Mouse (Mus musculus) frontal cortex, postnatal 25 days (tissue): Measurements from ENCODE around the gene Cald1.
A peak's percentile ranks its signal among the peaks of the same experiment; 100 is the strongest.

ENCODE experiments used
- DNase-seq, 2 experiments: peaks; one replicate each; pipeline ENCODE4 v3.0.0; 2022; ENCODE audit warnings: low spot score in 2 of 2

The Cald1 gene

DNA sequence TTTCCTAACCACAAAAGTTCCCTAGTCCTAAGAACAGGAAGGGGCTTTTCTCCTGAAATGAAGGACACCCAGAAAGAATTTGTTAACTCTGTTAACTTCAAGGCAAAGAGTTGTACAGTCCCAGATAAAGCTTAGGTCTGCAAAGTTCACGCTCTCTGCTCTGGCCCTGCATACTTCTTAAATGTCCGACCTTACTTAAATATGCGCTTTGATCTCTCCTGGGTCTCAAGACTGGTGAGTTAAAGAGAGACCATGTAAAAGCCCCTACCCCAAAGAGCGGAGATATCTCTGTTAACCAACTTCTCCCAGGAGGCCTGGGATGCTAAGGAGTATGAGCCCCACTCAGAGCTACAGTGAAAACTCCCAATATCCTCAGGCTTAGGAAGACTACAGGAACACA is 119.4 kb downstream of the Cald1 start:
- no peak for DNase-seq

DNA sequence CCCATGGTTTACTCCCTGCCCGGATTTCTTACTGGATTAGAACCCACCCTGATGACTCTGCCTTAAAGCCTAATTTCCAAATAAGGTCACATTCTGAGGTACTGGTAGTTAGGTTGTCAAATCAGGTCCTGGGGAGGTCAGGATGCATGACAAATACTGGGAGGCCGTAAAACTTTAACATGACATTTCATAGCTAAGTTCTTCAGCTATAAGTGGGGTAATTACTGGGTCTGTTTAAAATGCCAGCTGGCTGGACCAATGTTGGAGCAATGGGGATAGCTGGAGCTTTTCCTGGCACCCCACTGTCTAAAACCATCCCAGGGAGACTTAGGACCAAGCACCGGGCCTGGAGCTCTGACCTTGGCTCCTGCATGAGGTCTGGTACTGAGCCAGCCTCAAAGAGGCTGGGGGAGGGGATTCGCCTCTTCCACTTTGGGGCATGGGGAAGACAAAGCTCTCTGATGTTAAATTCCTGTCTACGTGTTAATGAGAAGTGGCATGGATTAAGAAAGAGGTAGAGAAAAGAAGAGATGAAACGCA is 120.9 kb downstream of the Cald1 start:
- no peak for DNase-seq

DNA sequence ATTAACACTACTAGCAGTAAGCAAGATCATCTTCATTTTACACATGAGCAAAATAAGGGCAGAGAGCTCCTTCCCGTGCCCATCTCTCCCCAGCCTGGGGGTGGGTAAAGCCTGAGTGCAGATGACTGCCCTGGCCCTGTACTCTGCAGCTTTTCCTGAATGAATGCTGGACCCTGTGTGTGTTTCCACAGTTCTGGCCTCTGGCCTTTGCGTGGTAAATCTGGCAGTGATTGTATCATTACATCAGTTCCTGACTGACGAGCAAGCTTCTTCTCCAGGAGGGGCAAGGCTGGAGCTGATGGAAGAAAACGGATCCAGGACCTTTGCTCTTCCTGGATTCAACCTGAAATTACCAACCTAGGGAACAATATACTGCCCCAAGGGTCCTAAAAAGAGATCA is 122.1 kb downstream of the Cald1 start:
- no peak for DNase-seq

DNA sequence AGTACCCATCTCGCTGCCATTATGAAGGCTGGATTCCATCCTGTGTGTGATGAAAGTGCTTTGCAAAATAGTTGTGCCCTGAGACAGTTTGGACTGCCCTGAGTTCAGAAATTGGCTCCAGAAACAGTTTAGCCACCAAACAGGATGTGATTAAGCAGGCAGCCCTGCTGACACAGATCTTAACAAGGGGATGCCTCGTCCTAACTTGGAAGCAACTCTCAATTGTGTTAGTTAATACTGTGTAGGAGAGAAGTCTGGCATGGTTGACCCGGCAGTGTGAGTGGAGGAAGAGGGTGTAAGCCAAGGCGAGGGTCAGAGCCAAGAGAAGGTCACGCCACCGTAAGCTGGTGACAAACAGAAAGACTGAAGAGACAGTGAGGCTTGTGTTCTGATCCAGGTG is 123.4 kb downstream of the Cald1 start:
- no peak for DNase-seq

DNA sequence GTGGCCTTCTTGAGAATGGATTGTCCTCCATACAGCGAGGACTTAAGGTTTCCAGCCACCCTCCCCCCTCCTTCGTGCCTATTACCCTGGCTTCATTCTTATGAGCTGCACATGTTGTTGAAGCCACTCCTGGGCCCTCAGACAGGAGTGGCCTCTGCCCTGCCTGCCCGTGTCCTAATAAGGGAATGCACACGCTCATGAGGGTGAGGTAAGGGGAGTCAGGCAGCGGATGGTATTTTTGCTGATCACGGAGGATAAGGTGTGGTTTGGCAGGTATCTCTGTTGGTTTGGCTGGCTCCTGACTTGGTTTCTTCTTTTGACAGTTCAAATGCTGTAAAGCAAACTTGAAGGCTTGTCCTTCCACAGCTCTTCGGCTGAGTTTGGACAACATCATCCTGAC is 124.4 kb downstream of the Cald1 start:
- no peak for DNase-seq

DNA sequence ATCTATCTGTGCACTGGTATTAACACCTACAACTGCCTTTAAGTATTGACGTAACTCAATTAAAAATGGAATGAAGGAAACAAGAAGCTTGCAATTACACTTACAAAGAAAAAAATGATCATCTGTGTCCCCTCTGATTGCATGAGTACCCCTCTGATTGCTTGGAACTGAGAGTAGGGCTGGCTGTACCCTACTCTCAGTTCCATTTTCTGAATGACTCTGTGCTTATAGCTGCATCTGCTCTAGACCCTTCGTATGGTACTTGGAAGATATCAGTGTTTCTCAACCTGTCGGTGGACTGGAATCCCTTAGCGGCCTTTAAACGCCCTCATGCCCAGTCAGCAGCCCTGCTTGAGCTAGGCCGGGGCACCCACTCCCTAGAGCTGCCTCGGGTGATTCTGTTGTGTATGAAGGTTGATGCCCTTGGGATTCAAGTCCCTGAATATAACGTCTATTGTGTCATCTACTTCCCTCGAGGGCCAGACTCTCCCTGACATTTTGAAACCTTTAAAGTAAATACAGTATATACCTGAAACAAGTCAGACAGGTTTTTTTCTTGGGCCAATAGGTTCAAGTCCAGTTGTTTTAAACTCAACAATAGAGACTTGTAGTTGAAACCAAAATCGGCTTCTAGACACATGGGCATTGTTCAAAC is 125.1 kb downstream of the Cald1 start:
- no peak for DNase-seq

DNA sequence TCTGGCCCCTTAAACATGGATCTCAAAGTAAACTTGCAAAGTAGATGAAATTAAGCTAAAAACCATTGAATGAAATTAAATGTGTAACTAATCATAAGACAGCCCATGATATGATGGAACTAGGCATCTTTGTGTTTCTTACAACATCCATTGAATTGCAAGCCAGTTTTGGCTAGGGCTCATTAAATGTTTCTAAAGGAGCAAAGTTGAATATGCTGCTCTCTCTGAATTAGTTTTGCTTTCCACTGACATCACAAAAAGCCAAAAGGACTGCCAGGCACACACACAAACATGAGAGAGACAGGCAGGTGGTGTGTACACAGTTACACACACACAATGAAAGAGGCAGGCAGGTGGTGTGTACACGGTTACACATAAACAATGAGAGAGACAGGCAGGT is 127.4 kb downstream of the Cald1 start:
- DNase-seq: no peak

DNA sequence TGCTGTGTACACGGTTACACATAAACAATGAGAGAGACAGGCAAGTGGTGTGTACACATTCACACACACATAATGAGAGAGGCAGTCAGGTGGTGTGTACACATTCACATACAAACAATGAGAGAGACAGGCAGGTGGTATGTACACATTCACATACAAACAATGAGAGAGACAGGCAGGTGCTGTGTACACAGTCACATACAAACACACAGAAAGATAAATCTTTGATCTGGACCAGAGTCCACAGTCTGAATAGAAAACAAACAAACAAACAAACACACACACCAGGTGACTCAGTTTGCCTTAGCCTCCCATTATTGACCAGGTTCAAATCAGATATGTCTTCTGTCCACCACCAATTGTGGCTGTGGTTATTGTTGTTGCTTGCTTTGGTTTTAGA is 127.8 kb downstream of the Cald1 start:
- DNase-seq: no peak

DNA sequence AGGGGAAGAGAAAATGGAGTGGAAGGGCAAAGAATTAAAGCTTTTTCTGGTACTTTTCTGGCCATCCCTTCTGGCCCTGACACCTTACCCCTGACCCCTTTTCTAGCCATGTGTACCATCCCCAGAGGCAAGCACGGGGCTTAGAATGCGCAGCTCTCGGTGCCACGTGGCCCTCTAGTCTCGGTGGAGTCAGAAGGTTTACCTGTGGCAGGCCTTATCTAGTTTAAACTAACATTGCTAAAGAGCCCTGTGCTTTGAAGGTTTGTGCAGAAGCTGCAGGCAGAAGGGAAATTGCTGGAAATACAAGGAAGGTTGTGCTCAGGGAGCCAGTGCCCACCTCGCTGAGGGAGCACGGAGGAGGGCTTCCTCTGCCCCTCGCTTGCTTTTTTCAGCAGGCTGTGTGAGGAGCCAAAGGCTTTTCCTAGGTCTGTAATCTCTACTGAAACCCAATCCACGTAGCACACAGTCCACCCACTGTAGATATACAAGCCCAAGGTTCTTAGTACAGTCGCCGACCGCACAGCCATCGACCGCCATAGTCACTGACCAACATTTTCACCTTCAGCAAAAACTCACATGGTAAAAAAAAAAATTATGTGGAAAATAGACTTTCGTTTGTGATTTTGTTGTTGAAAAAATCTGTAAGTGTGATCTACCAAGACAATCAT is 129.2 kb downstream of the Cald1 start:
- no peak for DNase-seq

DNA sequence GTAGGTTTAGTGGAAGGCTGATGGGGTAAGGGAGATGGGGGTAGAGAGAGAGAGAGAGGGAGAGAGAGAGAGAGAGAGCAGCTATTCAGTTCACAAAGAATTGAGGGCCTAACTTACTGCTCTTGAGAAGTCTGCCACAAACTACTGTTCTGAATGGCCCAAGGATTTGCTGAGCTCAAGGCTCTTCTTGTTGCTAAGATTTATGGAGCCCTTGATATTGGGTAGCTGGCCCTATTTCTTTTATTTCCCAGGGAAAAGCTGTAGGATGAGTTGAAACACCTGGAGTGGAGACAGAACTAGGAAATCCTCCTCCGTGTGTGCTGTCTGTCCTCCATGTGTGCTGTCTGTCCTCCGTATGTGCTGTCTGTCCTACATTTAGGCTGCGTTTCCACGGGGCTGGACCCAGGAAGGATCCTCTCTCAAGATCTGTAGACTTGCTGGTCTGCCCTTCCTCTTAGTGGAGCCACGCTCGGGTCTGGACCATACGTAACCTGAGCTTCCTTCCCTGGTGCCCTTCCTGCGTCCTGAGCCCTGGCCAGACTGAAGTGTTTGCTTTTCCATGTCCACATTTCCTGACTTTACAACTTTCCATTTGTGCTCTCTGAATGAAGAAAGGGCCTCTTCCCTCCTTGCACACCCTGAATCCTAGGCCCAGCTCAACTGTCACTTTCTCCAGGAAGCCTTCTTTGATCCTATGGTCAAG is 131.3 kb downstream of the Cald1 start:
- no peak for DNase-seq

DNA sequence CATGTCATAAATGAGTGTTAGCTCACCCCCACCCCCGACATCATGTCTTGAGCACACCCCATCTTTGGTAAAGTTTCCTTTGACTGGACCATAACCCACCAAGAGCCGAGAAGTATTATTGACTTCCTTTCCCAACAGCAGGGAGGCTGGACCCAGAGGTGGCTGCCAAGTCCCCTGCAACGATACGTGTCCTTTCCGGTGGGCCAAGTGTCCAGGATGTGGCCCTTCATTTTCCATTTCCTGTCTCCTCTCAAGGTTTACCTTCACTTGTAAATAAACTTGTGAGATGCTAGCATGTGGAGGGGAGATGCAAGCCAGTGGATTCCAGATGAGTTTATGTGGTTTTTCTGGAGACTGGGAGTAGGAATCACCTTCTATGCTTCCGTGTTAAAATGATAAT is 132.7 kb downstream of the Cald1 start:
- no peak for DNase-seq

DNA sequence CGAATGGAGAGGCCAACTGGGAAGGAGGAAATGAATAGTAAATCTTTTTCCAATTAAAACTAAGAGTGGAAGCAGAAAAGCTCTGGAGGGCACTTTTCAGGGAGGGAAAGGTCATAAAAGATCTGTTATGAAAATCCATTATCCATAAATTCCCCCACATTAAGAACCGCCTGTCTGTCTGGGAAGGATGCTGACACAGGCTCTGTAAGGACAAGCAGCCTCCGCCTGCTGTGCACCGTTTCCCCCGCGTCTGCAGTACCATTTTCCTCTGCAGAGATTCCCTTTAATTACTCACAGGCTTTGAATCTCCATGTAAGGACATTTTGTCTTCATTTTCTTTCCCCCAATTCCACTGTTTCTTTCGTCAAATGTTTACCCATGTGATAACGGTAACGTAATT is 133.2 kb downstream of the Cald1 start:
- DNase-seq: no peak

DNA sequence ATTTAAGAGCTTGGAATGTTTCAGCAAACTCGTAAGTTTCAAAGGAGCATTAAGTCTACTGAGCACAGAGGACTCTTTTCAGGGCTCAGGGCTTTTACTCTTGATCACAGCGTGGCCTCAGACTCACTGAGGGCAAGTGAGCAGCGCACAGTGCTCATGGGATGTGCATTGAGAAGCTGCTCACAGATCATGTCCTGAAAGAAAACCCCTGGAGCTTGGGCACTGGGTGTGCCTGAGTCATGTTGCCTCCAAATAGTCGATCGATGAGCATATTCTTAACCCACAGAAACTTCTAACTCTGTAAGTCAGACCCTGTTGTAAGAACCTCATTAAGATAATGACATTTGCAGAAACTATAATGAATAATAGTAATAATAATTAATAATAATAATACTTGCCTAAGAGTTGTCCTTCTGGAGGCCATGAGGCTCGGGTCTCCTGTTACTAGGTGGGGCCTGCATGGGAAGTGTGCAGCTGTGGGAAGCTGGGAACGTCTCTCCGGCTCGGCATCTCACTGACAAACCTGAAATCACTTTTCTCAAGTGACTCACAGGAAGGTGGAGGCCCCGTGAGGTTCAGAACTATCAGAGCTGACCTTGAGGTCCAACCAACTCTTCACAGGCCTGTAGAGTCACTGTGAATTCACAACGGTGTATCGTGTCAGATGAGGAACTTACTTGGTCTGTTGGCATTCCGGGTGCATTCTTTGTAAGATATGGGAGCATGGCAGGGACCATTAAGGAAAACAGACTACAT is 136.8 kb downstream of the Cald1 start:
- no peak for DNase-seq

DNA sequence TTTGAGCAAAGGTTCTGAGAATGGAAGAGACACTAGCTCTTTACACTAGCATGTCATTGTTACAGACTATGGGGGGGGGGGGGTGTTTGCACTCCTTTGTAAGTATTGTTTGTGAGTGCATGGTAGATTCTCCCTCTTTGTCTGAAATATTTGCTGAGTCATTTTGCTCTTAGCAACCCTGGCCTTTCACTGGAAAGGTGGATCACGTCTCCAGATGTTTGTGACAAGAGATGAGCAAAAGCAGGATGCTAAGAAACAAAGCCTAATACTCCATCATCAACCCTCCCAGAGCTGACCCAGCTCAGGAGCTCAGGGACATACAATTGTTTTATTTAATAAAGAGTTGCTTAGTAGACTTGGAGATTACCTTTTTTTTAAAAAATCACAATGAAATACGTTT is 138.6 kb downstream of the Cald1 start:
- no peak for DNase-seq

DNA sequence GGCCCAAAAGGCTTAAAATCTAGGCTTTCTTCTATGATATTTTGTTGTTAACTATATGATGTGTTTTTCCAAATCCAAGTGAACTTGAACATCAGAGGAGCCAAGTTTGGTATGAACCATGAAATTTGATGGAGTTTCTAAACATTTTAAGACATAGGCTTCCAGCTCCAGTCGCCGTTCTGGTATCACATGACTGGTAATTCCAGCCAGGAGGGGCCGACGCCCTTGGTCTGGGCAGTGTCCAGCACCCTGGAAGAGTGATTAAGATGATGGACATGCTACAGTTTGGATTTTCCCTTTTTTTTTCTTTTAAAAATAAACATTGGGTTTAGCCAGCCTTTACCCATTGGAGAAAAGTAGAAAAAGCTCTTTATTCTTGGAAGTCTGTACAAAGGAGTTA is 145.6 kb downstream of the Cald1 start:
- DNase-seq: no peak

DNA sequence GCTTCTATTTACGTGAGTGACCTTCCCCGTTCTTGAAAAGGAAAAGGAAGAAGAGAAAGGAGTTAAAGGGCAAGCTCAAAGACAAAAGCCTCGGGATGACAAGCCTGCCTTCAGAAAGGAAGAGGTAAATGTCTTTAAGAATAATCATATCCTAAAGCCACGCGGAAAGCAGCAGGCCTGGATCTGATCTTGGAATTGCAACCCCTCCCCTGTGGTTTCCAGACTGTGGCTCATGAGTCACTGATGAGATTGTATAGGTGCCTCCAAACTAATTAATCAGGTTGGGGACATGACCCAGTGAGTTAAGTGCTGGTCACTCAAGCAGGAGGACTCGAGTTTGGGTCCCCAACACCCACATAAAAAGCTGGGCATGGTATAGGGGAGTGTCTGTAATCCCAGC is 149.5 kb downstream of the Cald1 start:
- no peak for DNase-seq

DNA sequence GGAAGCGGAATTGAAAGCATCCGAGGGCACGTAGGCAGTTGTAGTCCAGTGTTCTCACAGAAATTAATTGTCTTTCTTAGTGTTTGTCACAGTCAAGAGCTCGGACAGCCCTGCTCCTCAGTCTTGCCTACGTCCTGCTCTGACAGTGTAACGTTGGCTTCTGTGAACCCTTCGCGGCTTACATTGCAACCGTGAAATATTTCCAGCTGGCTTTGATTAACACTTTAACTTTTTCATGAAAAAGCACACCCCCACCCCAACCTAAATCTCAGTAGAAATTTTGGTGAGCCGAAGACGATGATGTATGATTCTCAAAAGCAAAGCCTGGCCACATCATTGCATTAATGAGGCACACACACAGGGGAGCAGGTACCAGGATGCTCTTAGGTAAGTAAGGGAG is 150.3 kb downstream of the Cald1 start:
- DNase-seq: no peak

DNA sequence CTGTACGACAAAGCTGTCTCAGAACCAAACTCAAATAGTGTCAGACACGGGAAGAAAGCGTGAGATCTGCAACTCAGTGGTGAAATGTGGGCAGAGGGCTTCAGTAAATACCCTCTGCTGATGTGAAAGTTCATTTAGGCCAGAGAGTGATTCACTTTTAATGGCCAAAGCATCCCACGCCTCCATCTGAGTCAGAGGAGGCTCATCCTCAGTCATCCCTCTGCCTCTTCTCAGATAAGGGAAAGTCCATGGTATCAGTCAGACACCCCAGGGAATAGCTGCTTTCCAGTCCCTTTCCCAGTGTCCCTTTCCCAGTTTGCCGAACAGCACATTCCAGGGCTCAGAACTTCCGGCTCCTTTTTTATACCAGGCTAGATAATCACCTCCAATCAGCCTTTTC is 151.2 kb downstream of the Cald1 start:
- DNase-seq: no peak

DNA sequence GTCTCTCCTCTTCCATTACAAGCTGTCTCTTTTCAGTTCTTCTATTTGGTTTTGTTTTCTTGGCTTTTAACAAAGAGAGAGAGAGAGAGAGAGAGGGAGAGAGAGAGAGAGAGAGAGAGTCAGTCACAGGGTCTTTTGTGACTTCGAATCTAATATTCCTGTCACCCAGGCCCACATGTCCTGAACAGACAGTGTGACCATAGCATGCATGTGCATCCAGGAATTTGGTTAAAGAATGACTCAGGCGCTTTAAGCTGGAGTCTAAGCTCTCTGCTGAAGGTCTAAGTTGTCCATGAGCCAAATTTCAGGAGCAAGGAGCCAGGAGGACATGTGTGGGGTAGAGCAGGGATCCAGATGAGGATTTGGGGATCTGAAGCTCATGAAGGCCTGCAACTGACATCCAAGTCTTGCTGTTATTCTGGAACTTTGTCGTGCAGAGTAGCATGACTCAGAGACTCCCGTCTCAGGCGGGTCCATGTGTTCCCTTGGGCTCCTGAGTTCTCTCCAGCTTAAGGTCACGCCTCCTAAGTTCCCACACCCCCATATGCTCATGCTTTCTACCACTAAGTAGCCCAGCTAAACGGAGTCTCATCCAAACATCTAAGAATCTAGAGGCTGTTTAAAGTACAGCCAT is 152.3 kb downstream of the Cald1 start:
- no peak for DNase-seq

DNA sequence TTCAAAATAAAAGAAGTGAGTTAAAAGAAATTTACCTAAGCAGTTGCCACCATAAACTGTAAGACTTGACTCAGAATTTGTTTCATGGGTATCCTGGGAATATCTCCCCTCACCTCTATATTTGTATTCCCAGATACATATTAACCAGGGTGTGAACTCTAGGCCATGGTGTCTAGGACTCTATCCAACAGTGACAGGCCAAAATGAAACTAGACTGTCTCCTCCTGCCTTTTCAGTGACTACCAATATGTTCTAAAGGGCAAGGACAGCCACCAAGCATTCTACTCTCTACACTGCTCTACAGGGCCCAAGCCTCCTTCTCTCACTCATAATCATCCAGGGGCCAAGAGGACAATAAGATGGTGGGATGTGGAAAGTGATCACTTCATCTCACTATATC is 153.3 kb downstream of the Cald1 start:
- DNase-seq: no peak

DNA sequence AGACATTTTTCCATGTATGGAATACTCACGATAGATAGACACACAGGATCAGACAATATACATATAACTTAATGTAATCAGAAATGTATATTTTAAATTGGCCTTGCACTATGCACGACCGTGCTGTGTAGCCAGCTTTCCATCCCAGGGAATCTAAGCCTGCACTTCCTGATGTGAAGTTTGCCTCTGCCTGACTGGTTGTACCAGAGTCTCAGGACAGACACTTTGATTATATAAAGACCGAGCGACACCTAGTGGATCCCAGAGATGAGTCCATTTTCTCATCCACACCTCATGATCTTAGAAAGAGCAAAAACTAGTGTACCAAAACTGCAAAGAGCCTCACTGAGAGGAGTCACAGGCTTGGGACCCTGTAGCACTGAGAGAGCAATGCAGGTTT is 156.1 kb downstream of the Cald1 start:
- peak; percentile 16 to 48 for DNase-seq

DNA sequence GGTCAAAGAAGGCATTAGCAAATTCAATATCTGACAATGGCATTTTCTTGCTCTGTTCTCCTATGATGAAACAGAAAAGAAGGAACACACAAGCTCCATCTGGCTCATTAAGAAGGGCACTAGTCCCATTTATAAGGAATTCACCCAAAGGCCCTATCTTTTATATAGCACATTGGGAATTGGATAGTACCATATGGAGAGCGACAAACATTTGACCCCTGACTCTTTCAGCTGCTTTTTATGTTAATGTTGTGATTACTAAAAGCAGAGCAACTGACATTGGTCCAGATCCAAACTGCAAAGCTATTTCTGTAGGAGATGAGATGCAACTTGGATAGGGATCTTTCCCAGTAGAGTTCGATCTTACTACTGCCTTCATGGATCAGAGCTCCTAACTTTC is 160.0 kb downstream of the Cald1 start:
- DNase-seq: no peak
